In the genomic region with DNA sequence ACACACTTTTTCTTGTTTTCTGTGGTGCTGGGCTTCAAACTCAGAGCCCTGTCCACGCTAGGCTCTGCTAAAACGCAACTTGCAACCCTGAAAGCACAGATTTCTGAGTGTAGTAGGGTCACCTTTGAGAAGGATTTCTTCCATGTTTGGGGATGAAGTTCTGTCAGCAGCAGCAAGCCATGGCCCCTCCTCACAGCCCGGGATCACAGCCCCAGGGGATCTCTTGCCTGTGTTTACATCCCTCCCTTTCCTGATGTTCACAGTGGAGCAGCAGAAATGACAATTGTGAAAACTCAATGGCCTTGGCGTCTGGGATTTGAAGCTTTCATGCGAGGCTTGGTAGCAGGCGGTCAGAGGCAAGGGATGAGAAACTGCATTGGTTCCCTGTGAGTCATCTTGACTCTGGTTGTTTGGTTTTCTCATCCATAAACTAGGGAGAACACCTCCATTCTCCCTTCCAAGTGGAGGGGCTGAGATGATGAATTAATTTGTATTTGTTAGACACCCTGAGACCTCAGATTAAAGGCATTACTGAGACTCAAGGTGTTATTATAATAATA, we compare ENCODE assay signal across 9 mouse cellular contexts. TPM values are rescaled to one million over a fixed set of nuclear protein-coding genes. Genes with fewer than 3 reads are reported as not detected.
DNase-seq lines count a peak whose midpoint lies in the region; ATAC-seq and TF ChIP-seq lines count a peak whose summit lies in the region.
"Had no signal": no experiment of that assay in that cellular context is flagged by ENCODE, and none has a peak within 500 bp of the region (broad histone marks: within the 10 kb centered on the region; RNA-seq: fewer than 3 reads in every experiment).

TSS of gene Plekhg3 (plus strand) at position 312 of the 560 bp plus-strand sequence.

- no peak within 1 kb of the TSS for H3K4me3 ChIP-seq in embryonic facial prominence, embryonic 12.5 days
- H3K4me3 ChIP-seq in embryonic facial prominence, embryonic 10.5 days = no peak within 1 kb of the TSS
- H3K4me3 ChIP-seq in liver, adult 2 months (ENCODE audit: insufficient read depth, low read depth, low read length) = no peak within 1 kb of the TSS
- no peak within 1 kb of the TSS for H3K4me3 ChIP-seq in myocyte

- intact Hi-C loops in heart, postnatal 10 days (cut with DNase I) = no loop called here

- H3K9me3 ChIP-seq in embryonic facial prominence, embryonic 12.5 days = no peaks in the 10 kb centered on the region
- H3K9me3 ChIP-seq in embryonic facial prominence, embryonic 10.5 days = no peaks in the 10 kb centered on the region

- H3K4me1 ChIP-seq in embryonic facial prominence, embryonic 12.5 days = peaks cover 13% of the 10 kb centered on the region; the same call in 1 of the 2 replicates
- peaks cover 52% of the 10 kb centered on the region for H3K4me1 ChIP-seq in embryonic facial prominence, embryonic 10.5 days
- no peaks in the 10 kb centered on the region for H3K4me1 ChIP-seq in liver, adult 2 months (ENCODE audit: control insufficient read depth, insufficient read depth, low read length)

- H3K36me3 ChIP-seq in embryonic facial prominence, embryonic 12.5 days = no peaks in the 10 kb centered on the region
- no peaks in the 10 kb centered on the region for H3K36me3 ChIP-seq in embryonic facial prominence, embryonic 10.5 days (replicated peaks)
- no peaks in the 10 kb centered on the region for H3K36me3 ChIP-seq in liver, adult 2 months (ENCODE audit: control insufficient read depth, insufficient read depth, low read length)
- H3K36me3 ChIP-seq in myocyte (ENCODE audit: control insufficient read depth, insufficient read depth) = no peaks in the 10 kb centered on the region

- 28% methylated on average over 6 of the region's 6 CpGs for WGBS in embryonic facial prominence, embryonic 12.5 days
- WGBS in embryonic facial prominence, embryonic 10.5 days = 23% methylated on average over 6 of the region's 6 CpGs
- WGBS in liver, adult 2 months = 87% methylated on average over 6 of the region's 6 CpGs

- no peak within 1 kb of the TSS for H3ac ChIP-seq in myocyte (ENCODE audit: control insufficient read depth, insufficient read length)

- no peak for TF ChIP-seq POLR2A in liver, adult 2 months (IDR thresholded peaks at IDR 0.05; ENCODE audit: extremely low read depth, insufficient read depth, low read length)
- no peak for TF ChIP-seq POLR2A in myocyte (IDR thresholded peaks at IDR 0.05; ENCODE audit: insufficient read length, low read depth)

- no peak for ATAC-seq in embryonic facial prominence, embryonic 12.5 days (ENCODE audit: insufficient number of reproducible peaks, insufficient read depth, low FRiP score, low TSS enrichment)

- no peak within 1 kb of the TSS for H3K9ac ChIP-seq in embryonic facial prominence, embryonic 12.5 days
- H3K9ac ChIP-seq in liver, adult 2 months (ENCODE audit: low read depth, low read length) = no peak within 1 kb of the TSS
- H3K9ac ChIP-seq: liver, embryonic 14.5 days had no signal

- DNase-seq in embryonic facial prominence, embryonic 10.5 days (ENCODE audit: low spot score) = no peak
- DNase-seq in liver, adult 2 months (ENCODE audit: extremely low read depth, low read depth, low spot score) = no peak
- DNase-seq in liver = no peak
- DNase-seq in heart, postnatal 10 days = no peak
- no peak for DNase-seq in thymus, postnatal 36 days
- no peak for DNase-seq in urinary bladder, postnatal 25 days (ENCODE audit: low spot score)

- H3K27ac ChIP-seq in embryonic facial prominence, embryonic 12.5 days = no peak within 1 kb of the TSS
- H3K27ac ChIP-seq in embryonic facial prominence, embryonic 10.5 days (replicated peaks) = no peak within 1 kb of the TSS
- H3K27ac ChIP-seq in liver, adult 2 months (replicated peaks; ENCODE audit: insufficient read depth, low read depth, low read length) = no peak within 1 kb of the TSS
- H3K27ac ChIP-seq: liver, embryonic 14.5 days had no signal

- no peak for TF ChIP-seq CTCF in liver, adult 2 months (IDR thresholded peaks at IDR 0.05; ENCODE audit: low read depth, low read length)

- H3K79me2 ChIP-seq in liver, adult 2 months (ENCODE audit: control insufficient read depth, insufficient read depth, low read length) = no peaks in the 10 kb centered on the region; the same call in 1 of the 2 replicates
- H3K79me2 ChIP-seq in myocyte (ENCODE audit: control insufficient read depth, insufficient read depth) = peaks cover 20% of the 10 kb centered on the region

- H3K4me2 ChIP-seq in embryonic facial prominence, embryonic 12.5 days (replicated peaks) = 0 out of 2 replicates have a peak within 1 kb of the TSS, but pooled peaks have one; percentile 3
- H3K4me2 ChIP-seq in myocyte (ENCODE audit: low read depth) = no peak within 1 kb of the TSS

- H3K27me3 ChIP-seq in embryonic facial prominence, embryonic 12.5 days = peaks cover 44% of the 10 kb centered on the region
- peaks cover 82% of the 10 kb centered on the region for H3K27me3 ChIP-seq in embryonic facial prominence, embryonic 10.5 days (replicated peaks; ENCODE audit: low read depth, poor library complexity, severe bottlenecking)
- H3K27me3 ChIP-seq in liver, adult 2 months (ENCODE audit: control insufficient read depth, insufficient read depth, low read length) = no peaks in the 10 kb centered on the region
- no peaks in the 10 kb centered on the region for H3K27me3 ChIP-seq in myocyte (ENCODE audit: control insufficient read depth, insufficient read depth, insufficient read length)

TF ChIP-seq in myocyte, 11 proteins besides CTCF, POLR2A, EP300 and RAD21:
- no peak for TF ChIP-seq USF1 (IDR thresholded peaks at IDR 0.05; ENCODE audit: low read depth)
- no peak for TF ChIP-seq MAX (IDR thresholded peaks at IDR 0.05; ENCODE audit: low read depth)
- no peak for TF ChIP-seq REST (IDR thresholded peaks at IDR 0.05; ENCODE audit: insufficient read depth, insufficient read length)

RNA-seq across cellular contexts. Expression of gene Plekhg3, which starts in this region (rescaled TPM):
- 4.5 and 5.1 TPM in 2 replicates for polyA plus RNA-seq in embryonic facial prominence, embryonic 12.5 days (2016; fragmentation: Nextera tagmentation; extraction: Ambion mirVana)
- polyA plus RNA-seq in embryonic facial prominence, embryonic 10.5 days (2016; fragmentation: Nextera tagmentation; extraction: Ambion mirVana) = 3.3 and 3.9 TPM in 2 replicates
- 16.5 and 27.0 TPM in 2 replicates for total RNA-seq in liver, adult 2 months (2014; rRNA removed)
- polyA plus RNA-seq in liver, adult 2 months (2012; rRNA removed) = 12.5 and 17.1 TPM in 2 replicates
- total RNA-seq in heart, postnatal 10 days (2021) = 10 to 100 TPM; 22.7 to 24.6 TPM
- polyA plus RNA-seq in myocyte (2012; fragmentation: generic; extraction: Trizol) = 11.2 TPM
